Mouse (Mus musculus) lung, postnatal 0 days (tissue): ENCODE data around the gene Nin. TPM values are rescaled to one million over a fixed set of nuclear protein-coding genes. Genes with fewer than 3 reads are reported as not detected.

Source experiments
- ATAC-seq: fragments of 200-750 bp; cut with Nextera tagmentation; 2 replicates; pipeline ENCODE4 v1.8.0; 2017; ENCODE audit warnings: moderate library complexity
- DNase-seq: peaks from one replicate; pipeline ENCODE4 v3.0.0-alpha.2; 2016; ENCODE audit warnings: low spot score
- H3K27ac ChIP-seq: fragments of 300-500 bp; sonication (generic); 2 replicates; pipeline ENCODE4 v1.5.1; 2014; ENCODE audit warnings: antibody characterized with exemption, mild to moderate bottlenecking, low read length, mixed read lengths
- H3K27me3 ChIP-seq: fragments of 300-500 bp; sonication (generic); replicated peaks from 2 replicates; pipeline ENCODE4 v1.6.1; 2014; ENCODE audit warnings: low read length, mixed read lengths; ENCODE audit not compliant: insufficient read depth
- H3K36me3 ChIP-seq: fragments of 300-500 bp; sonication (generic); 2 replicates; pipeline ENCODE4 v1.6.1; 2014; ENCODE audit warnings: low read length, mixed read lengths; ENCODE audit not compliant: insufficient read depth
- H3K4me1 ChIP-seq: fragments of 300-500 bp; sonication (generic); 2 replicates; pipeline ENCODE4 v1.6.1; 2014; ENCODE audit warnings: antibody characterized with exemption, low read depth, low read length, mixed read lengths; ENCODE audit not compliant: insufficient read depth
- H3K4me2 ChIP-seq: fragments of 300-500 bp; sonication (generic); replicated peaks from 2 replicates; pipeline ENCODE4 v1.6.1; 2014; ENCODE audit warnings: low read depth, mild to moderate bottlenecking, low read length, moderate library complexity, mixed read lengths
- H3K4me3 ChIP-seq: fragments of 300-500 bp; sonication (generic); 2 replicates; pipeline ENCODE4 v1.5.1; 2014; ENCODE audit warnings: low read depth, low read length
- H3K9ac ChIP-seq: fragments of 300-500 bp; sonication (generic); replicated peaks from 2 replicates; pipeline ENCODE4 v1.6.1; 2014; ENCODE audit warnings: low read depth, mild to moderate bottlenecking
- H3K9me3 ChIP-seq: fragments of 300-500 bp; sonication (generic); 2 replicates; pipeline ENCODE4 v1.6.1; 2016; ENCODE audit warnings: low read length, mixed read lengths
- CTCF ChIP-seq: IDR thresholded peaks from 2 replicates; pipeline ENCODE4 v1.5.1; 2016; ENCODE audit warnings: antibody characterized with exemption, mild to moderate bottlenecking
- EP300 ChIP-seq: IDR thresholded peaks from 2 replicates; pipeline ENCODE4 v1.6.1; 2016; ENCODE audit warnings: antibody characterized with exemption, mild to moderate bottlenecking, control low read depth
- WGBS: fragments of 180-500 bp; shearing (Covaris S2); extraction: QIAGEN DNeasy Blood & Tissue Kit; methylation state at CpG from one replicate; pipeline ENCODE4 v1.1.7; 2014; 5-methylcytosine and 5-hydroxymethylcytosine counted together
- polyA plus RNA-seq: library from polyadenylated mRNA; unstranded; fragments of >200 nt; fragmentation: Nextera tagmentation; extraction: Ambion mirVana; gene quantifications from 2 replicates; pipeline ENCODE4 v1.2.1, GENCODE M21; 2015

The Nin gene
- polyA plus RNA-seq, 1 experiment from 2014 or later, result 8.3 TPM

DNA sequence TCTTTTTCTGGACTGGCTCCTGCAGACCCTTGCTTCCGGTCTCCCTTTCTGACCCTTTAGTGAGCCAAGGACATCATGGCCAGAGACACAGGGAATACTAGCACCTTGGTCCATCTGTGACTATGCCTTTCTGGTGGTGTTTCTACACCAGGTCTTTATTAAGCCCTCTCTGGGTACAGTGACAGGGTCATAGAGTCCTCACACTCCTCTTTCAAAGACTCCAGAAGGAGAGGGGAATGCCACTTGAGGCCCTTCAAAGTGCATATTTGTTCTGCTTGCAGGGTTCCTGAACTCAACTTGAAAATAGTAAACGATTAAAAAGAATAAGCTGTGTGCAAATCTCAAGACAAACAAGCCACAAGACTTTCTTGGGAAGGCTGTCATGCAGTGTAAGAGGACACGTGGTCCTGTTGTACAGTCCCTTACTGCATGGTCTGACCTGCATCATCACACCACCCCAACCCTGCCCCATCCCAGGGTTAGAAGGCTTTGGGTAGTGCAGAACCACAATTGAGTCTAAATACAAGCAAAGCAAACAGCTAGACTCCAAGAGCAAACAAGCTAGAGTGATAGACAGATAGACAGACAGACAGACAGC lies 30.5 kb downstream of the Nin start:
- TF ChIP-seq EP300 (peak; percentile 74), CTCF (no peak)
- no peaks in the 10 kb centered on the region for H3K36me3 ChIP-seq
- no peak overlapping the region for H3K4me2 ChIP-seq
- peak overlapping the region; percentile 10; the same call in 1 of the 2 replicates for H3K27ac ChIP-seq
- DNase-seq (peak; percentile 81), ATAC-seq (peak; percentile 95)
- no peak overlapping the region for H3K4me3 ChIP-seq
- H3K9ac ChIP-seq, result no peak overlapping the region
- no peaks in the 10 kb centered on the region for H3K9me3 ChIP-seq
- WGBS, result 62% methylated on average over 3 of the region's 3 CpGs
- H3K27me3 ChIP-seq, result no peaks in the 10 kb centered on the region
- no peaks in the 10 kb centered on the region for H3K4me1 ChIP-seq

DNA sequence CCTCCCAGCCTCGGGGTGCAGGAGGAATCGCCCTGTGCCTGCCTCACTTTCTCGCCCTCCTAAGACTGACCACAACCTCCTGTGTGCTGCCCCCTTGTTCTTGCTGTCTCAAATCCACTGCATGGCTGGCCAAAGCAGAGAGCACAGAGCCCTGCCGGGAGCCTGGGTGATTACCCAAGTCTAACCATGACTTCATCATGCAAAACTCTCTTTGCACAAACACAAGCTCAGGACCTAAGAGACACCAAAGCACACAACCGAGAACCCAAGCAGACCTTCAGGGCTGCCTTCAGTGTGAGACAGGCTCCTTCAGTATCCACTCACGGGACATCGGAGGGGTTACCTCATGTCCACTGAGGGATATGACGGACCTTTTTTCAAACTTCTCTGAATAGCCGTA lies 31.0 kb downstream of the Nin start:
- no peaks in the 10 kb centered on the region for H3K27me3 ChIP-seq
- TF ChIP-seq CTCF (peak; percentile 12; the same call in 1 of the 2 replicates), EP300 (no peak)
- no peaks in the 10 kb centered on the region for H3K36me3 ChIP-seq
- H3K9me3 ChIP-seq, result no peaks in the 10 kb centered on the region
- peak overlapping the region; percentile 10; the same call in 1 of the 2 replicates for H3K27ac ChIP-seq
- DNase-seq, result peak; percentile 42
- H3K4me3 ChIP-seq, result no peak overlapping the region
- H3K4me2 ChIP-seq, result no peak overlapping the region
- peak; percentile 74 for ATAC-seq
- no peak overlapping the region for H3K9ac ChIP-seq
- H3K4me1 ChIP-seq, result no peaks in the 10 kb centered on the region
- WGBS, result 72% methylated on average over 9 of the region's 9 CpGs

- H3K27me3 ChIP-seq, result no peaks in the 10 kb centered on the region
- DNase-seq (no peak), ATAC-seq (no peak)
- no peak overlapping the region for H3K9ac ChIP-seq
- no peaks in the 10 kb centered on the region for H3K9me3 ChIP-seq
- no peak overlapping the region for H3K4me3 ChIP-seq
- no peak overlapping the region for H3K4me2 ChIP-seq
- H3K27ac ChIP-seq, result no peak overlapping the region
- no peaks in the 10 kb centered on the region for H3K36me3 ChIP-seq
- TF ChIP-seq CTCF (no peak), EP300 (no peak)
- 77% methylated on average over 7 of the region's 7 CpGs for WGBS
- H3K4me1 ChIP-seq, result no peaks in the 10 kb centered on the region
These were observed 35.0 kb downstream of the Nin start for GRCm38 (mm10) chr12:70078471-70079025.

GRCm38 (mm10) chr12:70076493-70076892 lies 37.0 kb downstream of the Nin start:
- no peak for ATAC-seq
- 92% methylated on average over 11 of the region's 11 CpGs for WGBS

GRCm38 (mm10) chr12:70075001-70075400 lies 38.5 kb downstream of the Nin start:
- no peak overlapping the region for H3K4me3 ChIP-seq
- no peak overlapping the region for H3K9ac ChIP-seq
- H3K4me1 ChIP-seq, result no peaks in the 10 kb centered on the region
- no peaks in the 10 kb centered on the region for H3K9me3 ChIP-seq
- H3K27me3 ChIP-seq, result no peaks in the 10 kb centered on the region
- H3K27ac ChIP-seq, result no peak overlapping the region
- TF ChIP-seq EP300 (no peak), CTCF (no peak)
- 85% methylated on average over 2 of the region's 2 CpGs for WGBS
- no peaks in the 10 kb centered on the region for H3K36me3 ChIP-seq
- H3K4me2 ChIP-seq, result no peak overlapping the region
- no peak for ATAC-seq
- no peak for DNase-seq

More at GRCm38 (mm10) chr12:70076493-70076892, 37.0 kb downstream of the Nin start:
- no peak overlapping the region for H3K4me2 ChIP-seq
- no peaks in the 10 kb centered on the region for H3K36me3 ChIP-seq
- no peak overlapping the region for H3K27ac ChIP-seq
- DNase-seq, result no peak
- no peak overlapping the region for H3K4me3 ChIP-seq
- no peaks in the 10 kb centered on the region for H3K9me3 ChIP-seq
- no peaks in the 10 kb centered on the region for H3K27me3 ChIP-seq
- H3K9ac ChIP-seq, result no peak overlapping the region
- TF ChIP-seq EP300 (no peak), CTCF (no peak)
- H3K4me1 ChIP-seq, result no peaks in the 10 kb centered on the region

GRCm38 (mm10) chr12:70070888-70071287 lies 42.6 kb downstream of the Nin start:
- ATAC-seq (no peak), DNase-seq (no peak)
- H3K4me1 ChIP-seq, result no peaks in the 10 kb centered on the region
- no peaks in the 10 kb centered on the region for H3K27me3 ChIP-seq
- no peak overlapping the region for H3K4me2 ChIP-seq
- no peak overlapping the region for H3K27ac ChIP-seq
- H3K9me3 ChIP-seq, result no peaks in the 10 kb centered on the region
- H3K36me3 ChIP-seq, result 0 out of 2 replicates have a peak, but pooled peaks cover 3% of the 10 kb centered on the region
- WGBS, result 63% methylated on average over 7 of the region's 7 CpGs
- no peak overlapping the region for H3K9ac ChIP-seq
- TF ChIP-seq EP300 (no peak), CTCF (no peak)
- H3K4me3 ChIP-seq, result no peak overlapping the region
